Mouse (Mus musculus) megakaryocyte progenitor cell, adult 5-6 weeks (primary cell): Measurements from ENCODE around the gene Kif1c. TPM values are rescaled to one million over a fixed set of nuclear protein-coding genes. Genes with fewer than 3 reads are reported as not detected.
A peak's percentile ranks its signal among the peaks of the same experiment; 100 is the strongest.
"Not testable (repeated sequence)": the region's sequence is repeated elsewhere in the genome, so short reads cannot be mapped to it uniquely, and the experiment has no call there.

Source experiments
- ATAC-seq: replicated peaks from 2 replicates; pipeline ENCODE4 v1.8.0; 2016; ENCODE audit warnings: mild to moderate bottlenecking, moderate TSS enrichment, inconsistent platforms; ENCODE audit not compliant: poor library complexity
- total RNA-seq, 2 experiments: library from RNA; stranded (forward) in 1 of 2; stranded (reverse) in 1 of 2; fragments of 157-497, 149-512 nt in 1 of 2; fragments of 200-1000 nt in 1 of 2; gene quantifications; 2 replicates each; pipeline versions ENCODE4 v1.2.3 to v1.2.4; 2015 to 2017

Gene Kif1c
- total RNA-seq, 2 experiments from 2014 or later = 1.6 to 5.9 TPM

DNA sequence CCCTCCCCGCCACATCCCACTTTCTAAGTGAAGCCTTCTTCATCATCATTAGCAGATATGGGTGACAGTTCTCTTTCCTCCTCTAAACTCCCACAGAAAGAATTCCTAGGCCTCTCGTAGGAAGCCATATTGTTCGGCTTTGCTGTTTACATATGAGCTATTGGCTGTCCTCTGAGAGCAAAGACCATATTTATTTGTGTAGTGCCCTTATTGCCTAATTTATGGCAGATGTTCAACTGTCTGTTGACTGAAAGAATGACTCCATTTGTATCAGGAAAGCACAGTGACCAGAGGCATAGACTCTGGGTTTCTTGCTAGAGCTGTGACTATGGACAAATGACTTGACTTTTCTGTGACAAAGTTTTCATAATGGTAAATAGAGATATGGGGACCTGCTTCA is 41.3 kb downstream of the Kif1c start:
- no peak for ATAC-seq

DNA sequence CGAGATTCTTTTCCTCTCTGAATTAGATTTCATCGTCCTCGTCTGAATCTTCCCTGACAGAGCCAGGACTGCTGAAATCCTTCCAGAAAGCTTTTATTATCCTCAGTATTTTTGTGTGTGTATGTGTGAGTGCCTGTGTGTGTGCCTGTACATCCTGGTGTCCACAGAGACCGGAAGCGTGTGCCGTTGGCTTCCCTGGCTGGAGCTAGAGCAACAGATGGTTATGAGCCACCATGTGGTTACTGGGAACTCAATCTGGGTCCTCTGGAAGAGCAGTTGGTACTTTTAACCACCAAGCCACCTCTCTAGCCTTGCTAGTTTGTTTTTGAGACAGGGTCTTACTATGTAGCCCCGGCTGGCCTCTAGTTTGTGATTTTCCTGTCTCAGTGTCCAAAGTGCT is 41.8 kb downstream of the Kif1c start:
- no peak for ATAC-seq

DNA sequence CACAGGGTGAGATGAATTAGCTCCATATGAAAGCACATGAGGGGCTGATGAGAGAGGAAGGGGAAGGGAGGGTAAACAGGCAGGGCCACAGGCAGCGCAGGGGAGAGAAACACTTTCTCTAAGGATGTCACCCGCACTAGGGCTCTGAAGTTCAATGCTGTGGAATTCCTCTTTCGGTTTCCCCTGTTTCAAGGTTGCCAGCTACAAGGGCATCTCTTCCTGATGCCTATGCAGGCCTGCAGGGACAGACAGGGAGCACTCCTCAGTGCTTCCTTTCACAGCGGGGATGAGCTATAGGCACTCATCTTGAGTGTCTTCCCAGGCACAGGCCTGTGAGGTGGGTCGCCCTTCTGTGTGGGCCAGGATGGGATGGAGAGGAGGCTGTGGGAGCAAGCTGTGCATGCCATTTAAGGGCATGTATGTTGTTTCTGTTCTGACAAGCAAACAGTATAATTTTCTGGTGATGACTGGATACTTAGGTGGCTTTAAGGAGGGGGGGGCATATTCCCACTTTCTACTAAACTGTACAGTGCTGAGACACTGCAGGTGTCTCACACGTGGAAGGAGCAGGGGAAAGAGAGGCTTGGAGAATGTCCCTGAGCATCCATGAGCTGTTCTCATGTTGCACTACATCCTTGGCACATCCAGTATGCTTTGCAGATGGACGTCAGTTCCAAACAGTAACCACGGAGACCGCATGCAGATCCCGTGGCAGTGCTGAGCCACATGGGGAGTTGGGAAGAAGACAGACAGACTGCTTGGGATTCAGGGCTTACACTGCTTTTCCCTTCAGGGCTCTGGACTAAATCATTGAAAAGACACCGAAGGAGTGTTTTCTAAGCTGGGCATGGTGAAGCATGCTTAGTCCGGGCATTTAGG is 42.5 kb downstream of the Kif1c start:
- no peak for ATAC-seq

DNA sequence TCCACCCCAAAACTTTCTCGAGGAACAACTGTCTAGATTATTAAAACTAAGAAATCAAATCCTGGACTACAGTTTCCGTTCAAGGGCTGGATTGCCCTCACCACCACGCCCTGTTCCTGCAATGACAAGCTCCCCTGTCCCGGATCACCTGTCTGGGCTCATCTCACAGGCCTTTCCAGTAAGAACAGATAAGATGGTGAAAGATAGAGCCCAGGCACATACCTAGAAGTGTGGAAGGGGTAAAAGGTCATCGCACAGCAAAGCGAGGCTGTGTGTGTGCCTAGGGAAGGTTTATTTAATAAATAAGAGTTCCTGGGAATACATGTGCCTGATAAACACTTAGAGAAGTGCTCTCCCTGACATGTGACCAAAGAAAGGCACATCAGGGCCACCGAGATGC is 45.3 kb downstream of the Kif1c start:
- no peak for ATAC-seq

- ATAC-seq = no peak
Measured at GRCm38 (mm10) chr11:70747876-70748545, 47.7 kb downstream of the Kif1c start.

- ATAC-seq = peak; percentile 32; the same call in 1 of the 2 replicates
Measured at GRCm38 (mm10) chr11:70752337-70753017, 52.1 kb downstream of the Kif1c start.

- no peak for ATAC-seq
Measured at GRCm38 (mm10) chr11:70753146-70753545, 52.8 kb downstream of the Kif1c start.

DNA sequence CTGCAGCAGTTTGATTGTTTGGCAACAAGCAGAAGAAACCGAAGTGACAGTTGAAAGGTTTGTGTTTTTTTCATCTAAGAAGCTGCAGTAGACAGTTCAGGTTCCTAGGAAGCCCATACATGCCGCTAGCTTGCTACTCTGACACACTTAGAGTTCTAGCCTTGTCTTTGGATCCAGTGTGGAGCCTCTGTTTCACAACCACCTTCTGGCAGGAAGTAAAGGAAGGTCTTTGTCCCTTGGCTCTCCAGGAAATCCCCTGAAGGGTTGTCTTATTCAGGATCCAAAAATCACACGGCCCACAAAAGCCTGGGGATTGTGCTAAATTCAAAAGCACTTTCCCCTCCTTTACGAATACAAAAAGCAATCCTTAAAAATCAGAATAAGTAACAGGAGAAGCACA is 54.1 kb downstream of the Kif1c start:
- ATAC-seq = no peak

- ATAC-seq = no peak
Measured at GRCm38 (mm10) chr11:70754958-70755357, 54.6 kb downstream of the Kif1c start.

DNA sequence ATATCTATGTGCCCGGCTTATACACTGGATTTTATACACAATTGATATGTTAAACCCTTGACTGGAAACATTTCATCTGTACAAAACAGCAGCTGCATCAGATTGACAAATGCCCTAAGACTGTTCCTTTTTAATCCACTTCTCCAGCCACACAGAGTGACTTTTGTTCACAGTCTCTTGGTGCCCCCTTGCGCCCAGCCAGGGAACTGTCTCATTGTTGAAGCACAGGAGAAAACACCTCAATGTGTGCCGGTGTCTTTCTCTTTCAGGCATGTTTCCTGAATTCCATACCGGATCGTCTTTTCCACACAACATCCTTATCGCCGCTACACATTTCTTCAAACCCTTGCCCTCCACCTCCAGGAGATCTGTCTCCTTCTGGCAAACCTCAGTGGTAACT is 55.3 kb downstream of the Kif1c start:
- ATAC-seq = peak; percentile 97

DNA sequence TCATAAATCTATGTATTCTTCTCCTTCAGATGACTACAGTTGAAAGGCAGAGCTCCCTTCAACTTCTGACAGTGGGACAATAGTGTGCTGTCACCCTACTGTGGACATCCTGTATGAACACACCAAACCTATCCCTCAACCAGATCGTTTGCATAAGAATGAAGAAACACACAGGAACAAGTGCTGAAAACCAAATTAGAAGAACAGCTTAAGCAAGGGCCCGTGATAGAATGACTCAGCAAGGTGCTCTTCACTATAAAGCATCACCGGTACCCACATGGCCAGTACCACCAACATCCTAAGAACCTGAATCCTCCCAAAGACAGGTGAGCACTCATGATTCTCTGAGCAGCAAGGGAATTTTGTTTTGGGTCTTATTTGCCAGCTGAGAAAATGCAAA is 60.1 kb downstream of the Kif1c start:
- ATAC-seq = not testable (repeated sequence)

DNA sequence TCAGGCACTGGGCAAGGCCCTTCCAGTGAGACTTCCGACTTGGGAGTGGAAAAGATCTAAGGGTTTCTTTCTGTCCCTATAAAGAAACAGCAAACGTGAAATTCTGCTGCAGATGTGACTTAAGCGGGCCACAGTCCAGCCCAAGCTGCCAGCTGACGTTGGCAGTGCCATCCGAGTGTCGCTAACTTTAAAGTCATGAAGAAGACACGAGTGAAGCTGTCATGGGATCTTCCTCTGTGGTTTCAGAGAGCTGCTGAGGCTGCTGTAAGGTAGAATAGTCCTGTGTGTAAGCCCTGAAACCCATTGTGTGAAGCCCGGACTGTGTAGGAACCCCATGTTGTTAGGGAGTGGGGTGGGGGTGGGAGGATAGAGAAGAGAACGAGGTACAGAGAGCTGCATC is 62.3 kb downstream of the Kif1c start:
- no peak for ATAC-seq

DNA sequence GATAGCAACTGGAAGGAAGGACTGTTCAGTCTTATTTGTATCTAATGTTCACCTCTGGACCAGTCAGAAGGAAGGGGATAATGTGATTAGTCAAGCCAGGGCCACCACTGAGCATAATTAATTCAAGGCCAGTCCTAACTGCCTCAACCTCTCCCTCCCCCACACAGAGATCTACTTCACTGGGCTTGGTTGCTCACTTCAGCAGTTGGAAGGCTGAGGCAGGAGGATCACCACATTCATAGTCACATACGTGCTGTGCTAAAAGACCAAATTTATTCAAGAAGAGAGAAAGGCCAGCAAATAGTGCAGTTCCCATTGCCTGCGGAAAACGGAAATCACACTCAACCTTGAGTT is 63.2 kb downstream of the Kif1c start:
- ATAC-seq = peak; percentile 14; the same call in 1 of the 2 replicates

- peak; percentile 75 for ATAC-seq
Measured at GRCm38 (mm10) chr11:70763936-70764808, 63.8 kb downstream of the Kif1c start, which contains the start of gene Zfp3. TSS of gene Zfp3 (plus strand) at chr11:70764209.

- ATAC-seq = no peak
Measured at GRCm38 (mm10) chr11:70765776-70766445, 65.6 kb downstream of the Kif1c start.

DNA sequence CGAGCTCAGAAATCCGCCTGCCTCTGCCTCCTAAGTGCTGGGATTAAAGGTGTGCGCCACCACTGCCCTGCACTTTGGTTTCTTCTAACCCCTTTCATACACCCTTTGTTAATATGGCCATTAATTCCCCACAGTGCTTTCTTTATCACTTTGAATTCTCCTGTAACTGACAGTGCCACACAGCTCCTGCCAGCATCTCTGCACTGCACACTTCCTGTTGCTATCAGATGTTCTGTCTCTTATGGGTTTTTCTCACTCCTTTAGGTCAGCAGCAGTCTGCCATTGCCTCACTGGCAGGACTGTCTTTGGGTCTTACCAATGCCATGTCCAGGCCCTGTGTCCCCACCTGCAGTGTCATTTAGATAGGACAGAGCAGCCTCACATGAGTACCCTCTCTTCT is 70.5 kb downstream of the Kif1c start:
- ATAC-seq = peak; percentile 80

- peak; percentile 99 for ATAC-seq
Measured at GRCm38 (mm10) chr11:70776830-70777571, 76.7 kb downstream of the Kif1c start.

DNA sequence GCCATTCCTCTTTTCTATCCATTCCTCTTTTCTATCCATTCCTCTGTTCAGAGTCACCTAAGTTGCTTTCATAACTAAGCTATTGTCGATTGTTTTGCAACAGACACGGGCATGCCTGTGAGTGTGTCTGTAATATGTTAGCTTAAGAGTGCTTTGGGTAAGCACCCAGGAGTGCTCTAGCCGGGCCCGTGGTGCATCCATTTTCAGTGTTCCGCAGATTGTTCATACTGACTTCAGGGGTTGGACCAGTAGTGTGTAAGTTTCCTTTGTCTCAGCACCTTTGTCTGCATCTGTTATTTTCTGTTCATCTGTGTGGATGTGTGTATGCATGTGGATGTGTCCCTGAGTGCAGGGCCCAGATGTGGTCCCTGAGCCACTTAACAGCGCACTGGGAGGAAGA is 77.3 kb downstream of the Kif1c start:
- no peak for ATAC-seq

DNA sequence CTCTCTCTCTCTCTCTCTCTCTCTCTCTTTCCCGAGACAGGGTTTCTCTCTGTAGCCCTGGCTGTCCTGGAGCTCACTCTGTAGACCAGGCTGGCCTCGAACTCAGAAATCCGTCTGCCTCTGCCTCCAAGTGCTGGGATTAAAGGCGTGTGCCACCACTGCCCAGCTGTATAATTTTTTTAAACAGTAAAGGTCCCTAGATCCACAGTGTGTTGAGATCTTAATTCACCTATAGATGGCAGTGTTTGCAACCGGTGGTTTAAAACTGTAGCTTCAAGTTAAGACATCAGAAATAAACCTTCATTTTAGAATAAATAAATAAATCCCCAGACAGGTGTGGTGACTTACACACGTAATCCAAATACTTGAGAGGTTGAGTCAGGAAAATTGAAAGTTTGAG is 77.7 kb downstream of the Kif1c start:
- ATAC-seq = peak; percentile 68
